Mouse (Mus musculus): Measurements from ENCODE around the gene Neurod1. TPM values are rescaled to one million over a fixed set of nuclear protein-coding genes. Genes with fewer than 3 reads are reported as not detected.

Gene Neurod1
- total and polyA plus RNA-seq, 3 experiments = not detected

DNA sequence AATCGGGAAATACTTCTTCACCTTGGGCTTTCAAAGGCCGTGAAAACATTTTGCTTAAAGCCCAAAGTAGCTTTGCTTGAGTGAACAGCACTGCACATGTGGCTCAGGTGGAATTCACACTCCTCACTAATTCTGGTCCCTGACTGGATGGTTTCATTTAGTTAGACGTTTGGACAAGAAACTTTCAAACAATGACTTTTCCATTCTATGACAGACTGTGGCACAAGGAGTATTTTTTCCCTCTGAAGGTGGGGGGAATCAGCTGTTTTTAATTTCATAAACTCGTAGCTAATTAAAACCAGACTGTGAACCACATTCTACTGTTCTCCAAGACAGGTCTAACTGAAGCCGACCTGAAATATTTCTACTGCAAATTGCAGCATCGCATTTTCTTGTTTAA is 28.5 kb downstream of the Neurod1 start:
- no peak for DNase-seq (ENCODE audit: low read depth, low spot score)
- no peak overlapping the region for H3K4me3 ChIP-seq (ENCODE audit: control insufficient read depth in 1 of 2, insufficient read depth in 1 of 2, low read depth in 2 of 2, low read length in 2 of 2)
- no peak overlapping the region for H3K27ac ChIP-seq (ENCODE audit: control insufficient read depth, low read depth, low read length)
- no peak overlapping the region for H3K9ac ChIP-seq (ENCODE audit: control insufficient read depth, low read depth, low read length, poor library complexity, severe bottlenecking)
- H3K79me2 ChIP-seq (ENCODE audit: control insufficient read depth, insufficient read depth, low read length, poor library complexity) = no peaks in the 10 kb centered on the region
- H3K36me3 ChIP-seq (ENCODE audit: control insufficient read depth in 1 of 2, insufficient read depth in 2 of 2, low read length in 2 of 2) = no peaks in the 10 kb centered on the region
- TF ChIP-seq SMC3 (IDR thresholded peaks at IDR 0.05; ENCODE audit: low read depth, low read length) (no peak), JUND (IDR thresholded peaks at IDR 0.05; ENCODE audit: low read depth, low read length) (no peak), POLR2A (IDR thresholded peaks at IDR 0.05; ENCODE audit: control insufficient read depth in 1 of 2, insufficient read depth in 1 of 2, low read depth in 1 of 2, low read length in 2 of 2, poor library complexity in 1 of 2) (no peak), UBTF (IDR thresholded peaks at IDR 0.05; ENCODE audit: borderline replicate concordance, insufficient read depth, low read depth, low read length) (no peak), ELF1 (IDR thresholded peaks at IDR 0.05; ENCODE audit: low read depth, low read length) (no peak), MYB (IDR thresholded peaks at IDR 0.05; ENCODE audit: low read depth, low read length) (no peak), SIN3A (IDR thresholded peaks at IDR 0.05; ENCODE audit: low read length) (no peak), BHLHE40 (IDR thresholded peaks at IDR 0.05; ENCODE audit: borderline replicate concordance, low read depth, low read length) (no peak)
- no peaks in the 10 kb centered on the region for H3K4me1 ChIP-seq (ENCODE audit: control insufficient read depth in 1 of 2, insufficient read depth in 2 of 2, low read length in 2 of 2)
- H3K9me3 ChIP-seq (replicated peaks; ENCODE audit: insufficient read depth, low read length) = no peaks in the 10 kb centered on the region
- H3K27me3 ChIP-seq (ENCODE audit: control insufficient read depth in 1 of 2, insufficient read depth in 2 of 2, low read length in 2 of 2) = peaks cover 0 to 2% of the 10 kb centered on the region in 2 experiments; a peak in 1 of 4 replicates

DNA sequence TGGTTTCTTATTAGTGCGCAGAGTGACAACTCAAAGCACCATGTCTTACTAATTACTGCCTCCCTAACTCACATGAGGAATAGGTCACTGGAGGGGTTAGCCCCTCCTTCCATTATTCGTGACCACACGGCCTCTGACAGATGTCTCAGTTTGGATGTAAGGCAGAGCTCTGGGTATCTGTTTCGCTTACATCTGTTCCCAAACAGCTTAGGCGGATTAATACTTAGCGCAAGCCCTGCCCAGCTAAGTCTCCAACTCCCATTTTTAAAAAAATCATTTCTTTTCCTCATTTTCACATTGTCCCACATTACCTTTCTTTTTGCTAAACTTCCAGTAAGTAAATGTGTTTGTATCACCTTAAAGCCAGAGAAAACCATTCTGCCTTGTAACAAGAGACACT is 34.9 kb downstream of the Neurod1 start:
- Histone ChIP-seq H3K27me3 (ENCODE audit: control insufficient read depth in 1 of 2, insufficient read depth in 2 of 2, low read length in 2 of 2) (no peaks in the 10 kb centered on the region), H3K9me3 (replicated peaks; ENCODE audit: insufficient read depth, low read length) (no peaks in the 10 kb centered on the region), H3K79me2 (ENCODE audit: control insufficient read depth, insufficient read depth, low read length, poor library complexity) (no peaks in the 10 kb centered on the region), H3K9ac (ENCODE audit: control insufficient read depth, low read depth, low read length, poor library complexity, severe bottlenecking) (no peak overlapping the region), H3K27ac (ENCODE audit: control insufficient read depth, low read depth, low read length) (no peak overlapping the region), H3K36me3 (ENCODE audit: control insufficient read depth in 1 of 2, insufficient read depth in 2 of 2, low read length in 2 of 2) (no peaks in the 10 kb centered on the region), H3K4me1 (ENCODE audit: control insufficient read depth in 1 of 2, insufficient read depth in 2 of 2, low read length in 2 of 2) (no peaks in the 10 kb centered on the region), H3K4me3 (ENCODE audit: control insufficient read depth in 1 of 2, insufficient read depth in 1 of 2, low read depth in 2 of 2, low read length in 2 of 2) (no peak overlapping the region)
- TF ChIP-seq POLR2A (IDR thresholded peaks at IDR 0.05; ENCODE audit: control insufficient read depth in 1 of 2, insufficient read depth in 1 of 2, low read depth in 1 of 2, low read length in 2 of 2, poor library complexity in 1 of 2) = no peak
- TF ChIP-seq CTCF (IDR thresholded peaks at IDR 0.05 in 2 of 3, conservative IDR thresholded peaks at IDR 0.05 in 1 of 3; ENCODE audit: control insufficient read depth in 1 of 3, insufficient read depth in 1 of 3, low read depth in 2 of 3, low read length in 3 of 3, poor library complexity in 1 of 3, severe bottlenecking in 1 of 3) = no peak
- no peak for TF ChIP-seq POLR2AphosphoS2 (IDR thresholded peaks at IDR 0.05; ENCODE audit: low read length)
- TF ChIP-seq NRF1 (IDR thresholded peaks at IDR 0.05; ENCODE audit: insufficient read depth, low read depth, low read length, poor library complexity, severe bottlenecking) = no peak
- TF ChIP-seq ZC3H11A (IDR thresholded peaks at IDR 0.05; ENCODE audit: low read depth, low read length) = no peak
- no peak for TF ChIP-seq ETS1 (IDR thresholded peaks at IDR 0.05; ENCODE audit: low read depth, low read length)
- no peak for TF ChIP-seq JUND (IDR thresholded peaks at IDR 0.05; ENCODE audit: low read depth, low read length)
- no peak for TF ChIP-seq TAL1 (IDR thresholded peaks at IDR 0.05; ENCODE audit: low read length)
- DNase-seq (ENCODE audit: low read depth, low spot score) = no peak

DNA sequence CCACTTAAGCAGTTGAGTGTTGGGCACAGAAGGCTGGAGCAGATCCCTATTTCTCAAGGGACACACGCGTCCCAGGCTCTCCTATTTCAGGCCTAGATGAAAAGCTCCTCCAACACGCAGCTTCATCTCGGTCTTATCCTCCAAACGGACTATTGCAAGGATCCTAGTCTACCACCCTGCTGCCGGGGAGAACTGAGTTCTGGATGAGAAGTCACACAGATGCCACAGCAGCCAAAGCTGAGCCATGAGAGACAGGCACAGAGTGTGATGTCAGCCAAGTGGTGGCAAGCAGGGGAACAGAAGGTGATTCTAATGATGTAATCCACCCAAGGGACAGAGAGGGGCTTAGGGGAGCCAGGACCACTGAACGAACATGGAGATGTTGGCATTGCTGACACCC is 42.0 kb downstream of the Neurod1 start:
- no peak overlapping the region for H3K9ac ChIP-seq (ENCODE audit: control insufficient read depth, low read depth, low read length, poor library complexity, severe bottlenecking)
- no peaks in the 10 kb centered on the region for H3K79me2 ChIP-seq (ENCODE audit: control insufficient read depth, insufficient read depth, low read length, poor library complexity)
- DNase-seq (ENCODE audit: low read depth, low spot score) = no peak
- TF ChIP-seq KAT2A (conservative IDR thresholded peaks at IDR 0.05; ENCODE audit: low read depth, low read length) (no peak), MAZ (IDR thresholded peaks at IDR 0.05; ENCODE audit: low read depth, low read length) (no peak), ZKSCAN1 (IDR thresholded peaks at IDR 0.05; ENCODE audit: low read depth, low read length) (no peak), POLR2A (IDR thresholded peaks at IDR 0.05; ENCODE audit: control insufficient read depth in 1 of 2, insufficient read depth in 1 of 2, low read depth in 1 of 2, low read length in 2 of 2, poor library complexity in 1 of 2) (no peak), POLR2AphosphoS5 (IDR thresholded peaks at IDR 0.05; ENCODE audit: borderline replicate concordance, low read depth, low read length) (no peak), TAL1 (IDR thresholded peaks at IDR 0.05; ENCODE audit: low read length) (no peak), ZNF384 (IDR thresholded peaks at IDR 0.05; ENCODE audit: low read depth, low read length) (no peak), NELFE (IDR thresholded peaks at IDR 0.05; ENCODE audit: low read depth, low read length) (no peak), E2F4 (IDR thresholded peaks at IDR 0.05; ENCODE audit: borderline replicate concordance, low read depth, low read length) (no peak), TCF12 (IDR thresholded peaks at IDR 0.05; ENCODE audit: low read depth, low read length) (no peak), MAFK (IDR thresholded peaks at IDR 0.05; ENCODE audit: borderline replicate concordance, low read depth, low read length) (no peak), USF1 (IDR thresholded peaks at IDR 0.05; ENCODE audit: low read depth, low read length) (no peak), ETS1 (IDR thresholded peaks at IDR 0.05; ENCODE audit: low read depth, low read length) (no peak), ZMIZ1 (IDR thresholded peaks at IDR 0.05; ENCODE audit: low read depth, low read length) (no peak), POLR2AphosphoS2 (IDR thresholded peaks at IDR 0.05; ENCODE audit: low read length) (no peak)

More for the DNA sequence above, 42.0 kb downstream of the Neurod1 start:
- H3K4me3 ChIP-seq (ENCODE audit: control insufficient read depth in 1 of 2, insufficient read depth in 1 of 2, low read depth in 2 of 2, low read length in 2 of 2) = no peak overlapping the region
- no peak overlapping the region for H3K27ac ChIP-seq (ENCODE audit: control insufficient read depth, low read depth, low read length)
- H3K4me1 ChIP-seq (ENCODE audit: control insufficient read depth in 1 of 2, insufficient read depth in 2 of 2, low read length in 2 of 2) = no peaks in the 10 kb centered on the region
- H3K36me3 ChIP-seq (ENCODE audit: control insufficient read depth in 1 of 2, insufficient read depth in 2 of 2, low read length in 2 of 2) = no peaks in the 10 kb centered on the region
- no peaks in the 10 kb centered on the region for H3K9me3 ChIP-seq (replicated peaks; ENCODE audit: insufficient read depth, low read length)
- peaks cover 0 to 5% of the 10 kb centered on the region in 2 experiments; a peak in 3 of 4 replicates for H3K27me3 ChIP-seq (ENCODE audit: control insufficient read depth in 1 of 2, insufficient read depth in 2 of 2, low read length in 2 of 2)
